Mouse (Mus musculus): Measurements from ENCODE around the gene Banf2.

Banf2 gene

DNA sequence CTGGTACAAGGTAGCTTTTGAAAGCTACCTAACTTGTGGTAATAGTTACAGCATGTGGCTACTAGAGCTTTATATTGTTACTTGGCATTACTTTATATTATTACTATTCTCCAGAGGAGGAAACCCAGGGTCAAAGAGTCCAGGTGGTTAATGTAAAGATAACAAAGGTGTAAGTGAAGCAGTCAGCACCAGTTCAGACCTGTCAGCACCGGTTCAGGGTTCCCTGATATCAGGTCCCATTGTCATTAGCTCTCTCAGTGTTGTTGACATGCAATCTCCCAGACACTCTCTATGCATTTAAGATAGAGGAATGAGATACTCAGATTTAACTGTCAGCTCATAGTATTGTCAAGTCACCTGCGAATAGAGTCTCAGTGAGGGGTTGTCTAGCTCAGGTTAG lies 75.0 kb downstream of the Banf2 start:
- no peak for DNase-seq

DNA sequence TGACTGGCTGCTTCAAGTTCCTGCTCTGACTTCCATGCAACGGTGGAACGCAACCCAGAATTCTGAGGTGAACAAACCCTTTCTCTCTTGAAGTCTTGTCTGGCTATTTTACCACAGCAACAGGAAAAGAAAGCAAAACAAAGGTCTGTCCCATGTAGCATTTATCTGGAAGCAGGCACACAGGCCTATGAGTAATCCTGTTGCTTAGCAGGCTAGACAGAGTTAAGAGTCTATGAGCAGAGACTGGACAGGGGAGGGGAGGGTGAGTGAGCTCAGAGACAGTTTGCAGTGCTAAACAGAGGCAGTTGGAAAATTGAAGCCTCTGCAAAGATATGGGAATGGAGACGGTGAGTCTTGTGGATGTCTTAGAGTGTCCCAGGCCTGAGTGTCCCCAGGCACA lies 75.5 kb downstream of the Banf2 start:
- DNase-seq: no peak

DNA sequence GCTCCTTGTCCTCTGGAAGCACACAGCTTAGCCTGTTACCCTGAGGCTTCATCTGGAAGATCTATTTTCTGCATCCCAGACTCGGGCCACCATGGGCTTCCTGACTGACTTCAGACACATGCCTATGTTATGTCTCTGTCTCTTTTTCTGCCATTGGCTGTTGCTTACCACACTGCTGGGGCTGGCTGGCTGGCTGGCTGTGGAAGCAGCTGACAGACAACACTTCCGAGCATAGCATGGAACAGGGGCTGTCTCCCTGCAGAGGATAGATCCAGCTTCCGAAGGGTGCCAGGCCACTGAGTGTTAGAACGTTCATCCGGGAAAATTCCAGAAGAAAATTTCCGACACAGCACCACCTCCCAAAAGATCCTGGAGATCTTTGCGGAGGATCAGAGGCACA lies 79.1 kb downstream of the Banf2 start:
- no peak for DNase-seq

DNA sequence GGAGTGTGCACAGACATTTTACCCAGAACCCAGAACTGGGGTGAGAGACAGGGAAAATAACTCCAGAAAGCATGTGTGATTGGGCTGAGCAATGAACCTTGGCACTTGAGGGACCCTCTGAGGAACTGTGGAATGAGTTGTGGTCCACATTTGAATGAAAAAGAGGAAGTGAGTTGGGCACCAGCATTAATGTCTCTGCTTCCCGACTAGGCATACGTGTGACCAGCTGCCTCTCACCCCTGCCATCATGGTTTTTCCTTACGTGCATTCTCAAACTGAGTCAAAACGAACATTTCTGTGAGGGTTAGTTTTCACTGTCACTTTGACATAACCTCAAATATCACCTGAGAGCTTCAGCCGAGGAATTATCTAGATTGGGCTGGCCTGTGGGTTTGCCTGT lies 79.8 kb downstream of the Banf2 start:
- no peak for DNase-seq

DNA sequence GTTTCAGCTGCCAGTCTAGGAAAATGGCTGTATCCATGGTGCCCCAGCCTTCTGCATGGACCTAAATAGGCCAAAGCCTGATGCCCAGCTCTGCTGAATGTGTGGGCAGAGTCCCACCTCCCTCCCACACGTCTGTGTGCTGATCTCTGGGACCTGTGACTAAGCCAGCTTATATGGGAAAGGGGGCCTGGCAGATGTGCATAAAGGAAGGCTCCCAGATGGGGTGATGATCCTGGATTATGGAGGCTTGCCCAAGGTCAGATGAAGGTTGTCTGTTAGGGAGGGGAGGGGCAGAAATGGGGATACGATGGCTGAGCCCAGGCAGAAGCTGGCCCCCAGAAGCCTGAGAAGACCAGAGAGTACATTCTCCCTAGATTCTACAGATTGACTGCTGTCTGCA lies 85.2 kb downstream of the Banf2 start:
- DNase-seq: no peak

DNA sequence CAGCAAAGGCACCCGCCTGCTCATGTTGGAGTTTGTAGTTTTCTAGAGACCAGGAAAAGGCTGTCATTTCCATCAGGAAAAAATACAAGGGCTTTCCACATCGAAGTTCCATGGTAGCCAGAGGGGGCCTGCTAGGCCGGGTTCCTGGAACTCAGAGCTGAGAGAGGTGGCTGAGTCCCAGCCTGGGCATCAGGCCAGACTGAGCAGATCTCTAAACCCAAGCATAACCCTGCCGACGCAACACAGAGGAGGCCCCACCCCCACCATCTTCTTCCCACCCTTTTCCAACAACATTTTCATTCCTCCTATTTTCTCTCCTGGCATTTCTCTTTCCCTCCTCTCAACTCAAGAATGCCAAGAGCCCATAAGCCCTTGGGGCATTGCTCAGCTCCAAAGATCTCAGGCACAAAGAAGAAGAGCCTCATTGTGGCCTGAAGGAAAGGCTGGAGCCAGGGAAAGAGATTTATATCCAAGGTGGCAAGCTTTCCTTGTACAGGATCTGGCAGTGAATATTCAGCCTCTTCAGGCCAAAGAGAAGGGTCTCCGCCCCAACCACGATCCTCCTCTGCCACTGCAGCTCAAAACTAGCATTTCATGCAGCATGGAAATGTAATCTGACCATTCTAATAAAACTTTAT lies 87.4 kb downstream of the Banf2 start:
- DNase-seq: no peak

DNA sequence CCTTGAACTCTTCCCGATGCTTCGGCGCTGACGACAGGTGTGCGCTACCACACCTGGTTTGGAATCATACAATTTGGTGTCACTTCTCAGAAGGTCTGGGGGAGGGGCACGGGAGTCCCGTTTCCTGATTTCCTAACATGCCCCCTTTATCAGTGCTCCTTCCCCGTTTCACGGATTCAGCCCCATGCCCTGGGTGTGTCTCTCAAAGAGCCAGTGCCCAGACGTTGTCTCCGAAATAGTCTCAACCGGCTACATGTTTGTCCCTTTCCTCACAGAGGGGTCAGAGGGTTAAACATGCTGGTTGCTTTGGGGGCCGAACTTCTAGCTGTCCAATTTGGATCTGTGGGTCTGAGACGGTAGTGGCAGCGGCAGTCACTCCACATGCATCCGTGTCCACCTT lies 89.2 kb downstream of the Banf2 start:
- DNase-seq: no peak
